Mouse (Mus musculus) neural tube, embryonic 13.5 days (tissue): ENCODE results near the gene Ifi214. TPM values are rescaled to one million over a fixed set of nuclear protein-coding genes. Genes with fewer than 3 reads are reported as not detected.

Source experiments
- microRNA-seq: library from miRNA; unstranded; fragments of <30 nt; microRNA quantifications from one replicate; pipeline ENCODE4, GENCODE M21; 2016
- polyA plus RNA-seq: library from polyadenylated mRNA; unstranded; fragments of >200 nt; fragmentation: Nextera tagmentation; extraction: Ambion mirVana; gene quantifications from 2 replicates; pipeline ENCODE4 v1.2.1, GENCODE M21; 2015

Gene Ifi214
- polyA plus RNA-seq, 1 experiment from 2014 or later, result not detected

Small RNA genes lying within 50 kb of the gene (microRNA-seq; reads per million reads assigned to microRNA genes)
- gene Gm44481, result not detected

Other genes starting within 250 kb of the Ifi214 start
- 15.4 and 17.1 TPM in 2 replicates for gene Ackr1, start 202.2 kb downstream of the Ifi214 start, polyA plus RNA-seq
- 1.4 and 2.3 TPM in 2 replicates for gene Aim2, start 185.1 kb downstream of the Ifi214 start, polyA plus RNA-seq
- gene Cadm3, start 168.3 kb downstream of the Ifi214 start, polyA plus RNA-seq, result 48.3 and 53.6 TPM in 2 replicates
- gene Ifi206, start 44.9 kb downstream of the Ifi214 start, polyA plus RNA-seq, result not detected in 2 replicates
- gene Ifi213, start 63.3 kb upstream of the Ifi214 start, polyA plus RNA-seq, result not detected in 2 replicates
- 0.11 TPM in 1 of 2 replicates, not detected in the other for gene Ifi209, start 95.0 kb upstream of the Ifi214 start, polyA plus RNA-seq
- gene Ifi208, start 137.7 kb upstream of the Ifi214 start, polyA plus RNA-seq, result 0.10 TPM in 1 of 2 replicates, not detected in the other
- gene Ifi207, start 205.8 kb upstream of the Ifi214 start, polyA plus RNA-seq, result 0.69 and 0.96 TPM in 2 replicates
- gene Ifi204, start 231.0 kb upstream of the Ifi214 start, polyA plus RNA-seq, result 0.57 and 0.85 TPM in 2 replicates